Mouse (Mus musculus): ENCODE measurements around the gene Tas2r121. TPM values are rescaled to one million over a fixed set of nuclear protein-coding genes. Genes with fewer than 3 reads are reported as not detected.
"Not testable (repeated sequence)": the region's sequence is repeated elsewhere in the genome, so short reads cannot be mapped to it uniquely, and the experiment has no call there.

Tas2r121 gene
- not detected in 2 replicates for polyA plus RNA-seq (2015; fragmentation: Nextera tagmentation; extraction: Ambion mirVana)

- ATAC-seq (ENCODE audit: extremely low read depth, insufficient number of reproducible peaks, low FRiP score, low TSS enrichment), result no peak
- H3K36me3 ChIP-seq, result no peaks in the 10 kb centered on the region
- H3K4me3 ChIP-seq, result no peak within 1 kb of the TSS
- 0 out of 2 replicates have a peak, but pooled peaks cover 5% of the 10 kb centered on the region for H3K9me3 ChIP-seq
- WGBS, result 62% methylated on average over 1 of the region's 1 CpGs
- H3K4me2 ChIP-seq, result no peak within 1 kb of the TSS
- no peaks in the 10 kb centered on the region for H3K4me1 ChIP-seq
- H3K27me3 ChIP-seq (replicated peaks), result no peaks in the 10 kb centered on the region
- H3K27ac ChIP-seq (replicated peaks), result no peak within 1 kb of the TSS
- H3K9ac ChIP-seq, result no peak within 1 kb of the TSS
Measured at GRCm38 (mm10) chr6:132700907-132701306, at the start of gene Tas2r121. TSS of gene Tas2r121 (minus strand) at chr6:132701007.

- no peak for ATAC-seq (ENCODE audit: extremely low read depth, insufficient number of reproducible peaks, low FRiP score, low TSS enrichment)
- Histone ChIP-seq H3K27ac (replicated peaks) (no peak overlapping the region), H3K4me2 (no peak overlapping the region), H3K9me3 (no peaks in the 10 kb centered on the region), H3K36me3 (no peaks in the 10 kb centered on the region), H3K4me3 (no peak overlapping the region), H3K4me1 (no peaks in the 10 kb centered on the region), H3K27me3 (replicated peaks) (no peaks in the 10 kb centered on the region), H3K9ac (no peak overlapping the region)
- 50% methylated on average over 2 of the region's 2 CpGs for WGBS
Measured at GRCm38 (mm10) chr6:132750206-132750605, 49.4 kb upstream of the Tas2r121 start.

GRCm38 (mm10) chr6:132737935-132738334, 37.1 kb upstream of the Tas2r121 start, which contains the start of gene Tas2r115:
TSS of gene Tas2r115 (minus strand) at chr6:132738035.
- Histone ChIP-seq H3K9me3 (no peaks in the 10 kb centered on the region), H3K4me1 (no peaks in the 10 kb centered on the region), H3K4me2 (no peak within 1 kb of the TSS), H3K27me3 (replicated peaks) (no peaks in the 10 kb centered on the region), H3K9ac (no peak within 1 kb of the TSS), H3K27ac (replicated peaks) (no peak within 1 kb of the TSS), H3K36me3 (no peaks in the 10 kb centered on the region), H3K4me3 (no peak within 1 kb of the TSS)
- ATAC-seq (ENCODE audit: extremely low read depth, insufficient number of reproducible peaks, low FRiP score, low TSS enrichment), result no peak
- WGBS, result 60% methylated on average over 2 of the region's 2 CpGs

- Histone ChIP-seq H3K9me3 (0 out of 2 replicates have a peak, but pooled peaks cover 3% of the 10 kb centered on the region), H3K4me3 (no peak within 1 kb of the TSS), H3K27ac (replicated peaks) (no peak within 1 kb of the TSS), H3K36me3 (no peaks in the 10 kb centered on the region), H3K27me3 (replicated peaks) (no peaks in the 10 kb centered on the region), H3K4me2 (no peak within 1 kb of the TSS), H3K4me1 (no peaks in the 10 kb centered on the region), H3K9ac (no peak within 1 kb of the TSS)
- 67% methylated on average over 3 of the region's 3 CpGs for WGBS
- ATAC-seq (ENCODE audit: extremely low read depth, insufficient number of reproducible peaks, low FRiP score, low TSS enrichment), result no peak
Measured at GRCm38 (mm10) chr6:132711828-132712227, 11.0 kb upstream of the Tas2r121 start, which contains the start of gene Tas2r122. TSS of gene Tas2r122 (minus strand) at chr6:132711928.

GRCm38 (mm10) chr6:132691596-132691995, 9.2 kb downstream of the Tas2r121 start:
- H3K4me2 ChIP-seq; ATAC-seq (ENCODE audit: extremely low read depth, insufficient number of reproducible peaks, low FRiP score, low TSS enrichment); H3K9ac ChIP-seq; H3K27me3 ChIP-seq (replicated peaks); H3K4me1 ChIP-seq; H3K36me3 ChIP-seq; H3K9me3 ChIP-seq; H3K4me3 ChIP-seq; H3K27ac ChIP-seq (replicated peaks): not testable (repeated sequence)
- 69% methylated on average over 7 of the region's 7 CpGs for WGBS

- Histone ChIP-seq H3K27ac (replicated peaks) (no peak within 1 kb of the TSS), H3K36me3 (no peaks in the 10 kb centered on the region), H3K4me2 (no peak within 1 kb of the TSS), H3K9ac (no peak within 1 kb of the TSS), H3K27me3 (replicated peaks) (no peaks in the 10 kb centered on the region), H3K4me3 (no peak within 1 kb of the TSS), H3K4me1 (no peaks in the 10 kb centered on the region), H3K9me3 (no peaks in the 10 kb centered on the region)
- no peak for ATAC-seq (ENCODE audit: extremely low read depth, insufficient number of reproducible peaks, low FRiP score, low TSS enrichment)
Measured at GRCm38 (mm10) chr6:132656653-132657052, 44.2 kb downstream of the Tas2r121 start, which contains the start of gene Tas2r120. TSS of gene Tas2r120 (plus strand) at chr6:132656953.

GRCm38 (mm10) chr6:132651426-132651825, 49.4 kb downstream of the Tas2r121 start, which contains the start of gene A630073D07Rik:
TSS of gene A630073D07Rik (minus strand) at chr6:132651526.
- Histone ChIP-seq H3K4me3 (no peak within 1 kb of the TSS), H3K27me3 (replicated peaks) (no peaks in the 10 kb centered on the region), H3K27ac (replicated peaks) (no peak within 1 kb of the TSS), H3K4me2 (no peak within 1 kb of the TSS), H3K9me3 (no peaks in the 10 kb centered on the region), H3K4me1 (no peaks in the 10 kb centered on the region), H3K9ac (no peak within 1 kb of the TSS), H3K36me3 (no peaks in the 10 kb centered on the region)
- ATAC-seq (ENCODE audit: extremely low read depth, insufficient number of reproducible peaks, low FRiP score, low TSS enrichment), result no peak
- 75% methylated on average over 1 of the region's 1 CpGs for WGBS

Other genes with a start within 250 kb of the Tas2r121 start
- not detected in 2 replicates for gene Prh1, start 131.2 kb downstream of the Tas2r121 start, polyA plus RNA-seq (2015; fragmentation: Nextera tagmentation; extraction: Ambion mirVana)
- gene Prp2, start 105.1 kb downstream of the Tas2r121 start, polyA plus RNA-seq (2015; fragmentation: Nextera tagmentation; extraction: Ambion mirVana), result not detected in 2 replicates
- not detected in 2 replicates for gene A630073D07Rik, start 49.5 kb downstream of the Tas2r121 start, polyA plus RNA-seq (2015; fragmentation: Nextera tagmentation; extraction: Ambion mirVana)
- gene Tas2r120, start 44.1 kb downstream of the Tas2r121 start, polyA plus RNA-seq (2015; fragmentation: Nextera tagmentation; extraction: Ambion mirVana), result not detected in 2 replicates
- not detected in 2 replicates for gene Tas2r122, start 10.9 kb upstream of the Tas2r121 start, polyA plus RNA-seq (2015; fragmentation: Nextera tagmentation; extraction: Ambion mirVana)
- not detected in 2 replicates for gene Tas2r115, start 37.0 kb upstream of the Tas2r121 start, polyA plus RNA-seq (2015; fragmentation: Nextera tagmentation; extraction: Ambion mirVana)
- gene Tas2r124, start 53.7 kb upstream of the Tas2r121 start, polyA plus RNA-seq (2015; fragmentation: Nextera tagmentation; extraction: Ambion mirVana), result not detected in 2 replicates
- gene Tas2r102, start 61.1 kb upstream of the Tas2r121 start, polyA plus RNA-seq (2015; fragmentation: Nextera tagmentation; extraction: Ambion mirVana), result not detected in 2 replicates
- not detected in 2 replicates for gene Tas2r136, start 77.2 kb upstream of the Tas2r121 start, polyA plus RNA-seq (2015; fragmentation: Nextera tagmentation; extraction: Ambion mirVana)
- gene Tas2r117, start 101.8 kb upstream of the Tas2r121 start, polyA plus RNA-seq (2015; fragmentation: Nextera tagmentation; extraction: Ambion mirVana), result not detected in 2 replicates
- not detected in 2 replicates for gene Tas2r123, start 146.1 kb upstream of the Tas2r121 start, polyA plus RNA-seq (2015; fragmentation: Nextera tagmentation; extraction: Ambion mirVana)
- not detected in 2 replicates for gene Tas2r116, start 154.4 kb upstream of the Tas2r121 start, polyA plus RNA-seq (2015; fragmentation: Nextera tagmentation; extraction: Ambion mirVana)
- gene Tas2r110, start 167.0 kb upstream of the Tas2r121 start, polyA plus RNA-seq (2015; fragmentation: Nextera tagmentation; extraction: Ambion mirVana), result not detected in 2 replicates
- gene Tas2r113, start 192.0 kb upstream of the Tas2r121 start, polyA plus RNA-seq (2015; fragmentation: Nextera tagmentation; extraction: Ambion mirVana), result not detected in 2 replicates
- not detected in 2 replicates for gene Tas2r125, start 208.6 kb upstream of the Tas2r121 start, polyA plus RNA-seq (2015; fragmentation: Nextera tagmentation; extraction: Ambion mirVana)

All from heart, embryonic 13.5 days (tissue).